Mouse (Mus musculus) kidney, embryonic 16.5 days (tissue): ENCODE data around the gene Srms. TPM values are rescaled to one million over a fixed set of nuclear protein-coding genes. Genes with fewer than 3 reads are reported as not detected.
A peak's percentile ranks its signal among the peaks of the same experiment; 100 is the strongest.

Source experiments
- ATAC-seq: fragments of 200-750 bp; cut with Nextera tagmentation; 2 replicates; pipeline ENCODE4 v1.8.0; 2017; ENCODE audit warnings: moderate TSS enrichment; ENCODE audit not compliant: low FRiP score, low TSS enrichment
- H3K27ac ChIP-seq: fragments of 300-500 bp; sonication (generic); 2 replicates; pipeline ENCODE4 v1.5.1; 2014; ENCODE audit warnings: low read length
- H3K27me3 ChIP-seq: fragments of 300-500 bp; sonication (generic); 2 replicates; pipeline ENCODE4 v1.6.1; 2014; ENCODE audit warnings: low read length, control low read depth, mixed read lengths; ENCODE audit not compliant: insufficient read depth
- H3K36me3 ChIP-seq: fragments of 300-500 bp; sonication (generic); 2 replicates; pipeline ENCODE4 v1.6.1; 2014; ENCODE audit warnings: low read length, control low read depth, mixed read lengths; ENCODE audit not compliant: insufficient read depth
- H3K4me1 ChIP-seq: fragments of 300-500 bp; sonication (generic); 2 replicates; pipeline ENCODE4 v1.6.1; 2014; ENCODE audit warnings: low read length, control low read depth, mixed read lengths; ENCODE audit not compliant: insufficient read depth
- H3K4me2 ChIP-seq: fragments of 300-500 bp; sonication (generic); replicated peaks from 2 replicates; pipeline ENCODE4 v1.6.1; 2014; ENCODE audit warnings: low read depth, low read length
- H3K4me3 ChIP-seq: fragments of 300-500 bp; sonication (generic); 2 replicates; pipeline ENCODE4 v1.5.1; 2014; ENCODE audit warnings: mild to moderate bottlenecking, low read length
- H3K9ac ChIP-seq: fragments of 300-500 bp; sonication (generic); replicated peaks from 2 replicates; pipeline ENCODE4 v1.6.1; 2014; ENCODE audit warnings: low read length
- H3K9me3 ChIP-seq: fragments of 300-500 bp; sonication (generic); 2 replicates; pipeline ENCODE4 v1.6.1; 2016; ENCODE audit warnings: low read length, control low read depth
- WGBS: fragments of 180-500 bp; shearing (Covaris S2); extraction: QIAGEN DNeasy Blood & Tissue Kit; methylation state at CpG from one replicate; pipeline ENCODE4 v1.1.7; 2014; 5-methylcytosine and 5-hydroxymethylcytosine counted together
- polyA plus RNA-seq: library from polyadenylated mRNA; unstranded; fragments of >200 nt; fragmentation: Nextera tagmentation; extraction: Ambion mirVana; gene quantifications from 2 replicates; pipeline ENCODE4 v1.2.1, GENCODE M21; 2015

Gene Srms
- polyA plus RNA-seq = 0.25 and 0.37 TPM in 2 replicates

- Histone ChIP-seq H3K9ac (peak within 1 kb of the TSS; percentile 46), H3K27me3 (peaks cover 32% of the 10 kb centered on the region), H3K9me3 (no peaks in the 10 kb centered on the region), H3K36me3 (no peaks in the 10 kb centered on the region), H3K27ac (no peak within 1 kb of the TSS), H3K4me2 (peak within 1 kb of the TSS; percentile 69), H3K4me3 (peak within 1 kb of the TSS; percentile 46), H3K4me1 (peaks cover 11% of the 10 kb centered on the region; the same call in 1 of the 2 replicates)
- ATAC-seq = peak; percentile 83; the same call in 1 of the 2 replicates
- 2% methylated on average over 17 of the region's 17 CpGs for WGBS
These were observed at the start of gene Srms for GRCm38 (mm10) chr2:181213021-181213445. TSS of gene Srms (minus strand) at chr2:181213185.

GRCm38 (mm10) chr2:181253248-181253647 lies 40.3 kb upstream of the Srms start:
- Histone ChIP-seq H3K9ac (no peak overlapping the region), H3K4me1 (no peaks in the 10 kb centered on the region), H3K27ac (no peak overlapping the region), H3K27me3 (no peaks in the 10 kb centered on the region), H3K4me3 (no peak overlapping the region), H3K36me3 (peaks cover 38% of the 10 kb centered on the region), H3K4me2 (no peak overlapping the region), H3K9me3 (no peaks in the 10 kb centered on the region)
- ATAC-seq = no peak
- 90% methylated on average over 1 of the region's 1 CpGs for WGBS

GRCm38 (mm10) chr2:181251841-181252240 lies 38.9 kb upstream of the Srms start:
- Histone ChIP-seq H3K9ac (no peak overlapping the region), H3K4me3 (no peak overlapping the region), H3K4me1 (no peaks in the 10 kb centered on the region), H3K9me3 (no peaks in the 10 kb centered on the region), H3K27ac (no peak overlapping the region), H3K36me3 (peaks cover 32% of the 10 kb centered on the region), H3K27me3 (no peaks in the 10 kb centered on the region), H3K4me2 (no peak overlapping the region)
- 70% methylated on average over 1 of the region's 1 CpGs for WGBS
- no peak for ATAC-seq

GRCm38 (mm10) chr2:181249217-181249616 lies 36.2 kb upstream of the Srms start:
- Histone ChIP-seq H3K9ac (no peak overlapping the region), H3K4me2 (no peak overlapping the region), H3K27me3 (no peaks in the 10 kb centered on the region), H3K27ac (no peak overlapping the region), H3K9me3 (no peaks in the 10 kb centered on the region), H3K36me3 (peaks cover 16% of the 10 kb centered on the region), H3K4me1 (no peaks in the 10 kb centered on the region), H3K4me3 (no peak overlapping the region)
- 76% methylated on average over 10 of the region's 10 CpGs for WGBS
- no peak for ATAC-seq

GRCm38 (mm10) chr2:181245031-181245430 lies 32.0 kb upstream of the Srms start:
- no peak overlapping the region for H3K9ac ChIP-seq
- H3K4me2 ChIP-seq = no peak overlapping the region
- no peaks in the 10 kb centered on the region for H3K36me3 ChIP-seq
- ATAC-seq = no peak
- no peaks in the 10 kb centered on the region for H3K27me3 ChIP-seq
- 38% methylated on average over 2 of the region's 2 CpGs for WGBS
- no peaks in the 10 kb centered on the region for H3K9me3 ChIP-seq
- no peak overlapping the region for H3K27ac ChIP-seq
- no peak overlapping the region for H3K4me3 ChIP-seq
- peaks cover 9% of the 10 kb centered on the region; the same call in 1 of the 2 replicates for H3K4me1 ChIP-seq

- Histone ChIP-seq H3K4me3 (no peak overlapping the region), H3K9me3 (no peaks in the 10 kb centered on the region), H3K27ac (no peak overlapping the region), H3K27me3 (no peaks in the 10 kb centered on the region), H3K9ac (no peak overlapping the region), H3K4me2 (no peak overlapping the region), H3K4me1 (peaks cover 9% of the 10 kb centered on the region; the same call in 1 of the 2 replicates), H3K36me3 (no peaks in the 10 kb centered on the region)
- 37% methylated on average over 11 of the region's 11 CpGs for WGBS
- no peak for ATAC-seq
These were observed 30.9 kb upstream of the Srms start for GRCm38 (mm10) chr2:181243706-181244394.

- Histone ChIP-seq H3K27ac (no peak overlapping the region), H3K27me3 (no peaks in the 10 kb centered on the region), H3K36me3 (no peaks in the 10 kb centered on the region), H3K4me2 (peak overlapping the region; percentile 69), H3K9me3 (no peaks in the 10 kb centered on the region), H3K9ac (peak overlapping the region; percentile 70), H3K4me3 (peak overlapping the region; percentile 61), H3K4me1 (peaks cover 9% of the 10 kb centered on the region; the same call in 1 of the 2 replicates)
- 62% methylated on average over 3 of the region's 3 CpGs for WGBS
- ATAC-seq = 0 out of 2 replicates have a peak, but pooled peaks have one; percentile 9
These were observed 29.3 kb upstream of the Srms start for GRCm38 (mm10) chr2:181242314-181242665.

- Histone ChIP-seq H3K36me3 (no peaks in the 10 kb centered on the region), H3K9me3 (no peaks in the 10 kb centered on the region), H3K4me2 (peak within 1 kb of the TSS; percentile 69), H3K4me3 (peak within 1 kb of the TSS; percentile 61), H3K27ac (no peak within 1 kb of the TSS), H3K27me3 (no peaks in the 10 kb centered on the region), H3K9ac (peak within 1 kb of the TSS; percentile 70), H3K4me1 (peaks cover 9% of the 10 kb centered on the region; the same call in 1 of the 2 replicates)
- ATAC-seq = peak; percentile 62
- WGBS = 6% methylated on average over 16 of the region's 16 CpGs
These were observed 28.8 kb upstream of the Srms start, which contains the start of gene Helz2 for GRCm38 (mm10) chr2:181241602-181242313. TSS of gene Helz2 (minus strand) at chr2:181242027.

GRCm38 (mm10) chr2:181240806-181241440 lies 27.9 kb upstream of the Srms start:
- peak overlapping the region; percentile 69 for H3K4me2 ChIP-seq
- H3K4me1 ChIP-seq = peaks cover 9% of the 10 kb centered on the region; the same call in 1 of the 2 replicates
- ATAC-seq = no peak
- WGBS = 90% methylated on average over 13 of the region's 13 CpGs
- no peaks in the 10 kb centered on the region; the same call in 1 of the 2 replicates for H3K36me3 ChIP-seq
- peak overlapping the region; percentile 61; the same call in 1 of the 2 replicates for H3K4me3 ChIP-seq
- H3K27ac ChIP-seq = no peak overlapping the region
- no peaks in the 10 kb centered on the region for H3K27me3 ChIP-seq
- no peaks in the 10 kb centered on the region for H3K9me3 ChIP-seq
- H3K9ac ChIP-seq = no peak overlapping the region
